Mouse (Mus musculus): ENCODE measurements at regions not wholly inside any gene's neighbourhood (a gene's known extent, or its start where the extent isn't known, plus 50 kb on each side); places are given as distances from the start of the nearest gene placed in this dataset.

DNA sequence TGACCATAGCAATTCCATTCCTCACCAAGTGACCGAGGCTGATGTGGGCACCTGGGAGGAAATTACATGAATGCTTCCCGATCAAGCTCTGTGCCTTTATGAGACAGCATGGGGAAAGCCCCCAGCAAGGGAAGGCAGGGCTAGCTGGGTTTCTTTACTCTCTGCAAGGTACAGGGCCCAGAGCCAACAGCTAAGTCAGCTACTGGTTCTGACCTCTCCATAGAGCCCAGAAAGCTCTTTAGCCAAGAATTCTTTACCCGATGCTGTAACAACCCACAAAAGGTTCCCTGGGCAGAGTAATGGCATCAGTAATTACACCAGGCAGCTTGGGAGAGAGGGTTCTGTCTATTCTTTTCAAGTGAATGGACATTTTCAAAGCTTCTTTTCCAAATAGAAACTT is 161.9 kb upstream of the Adamts16 start:
- no peak for DNase-seq (ENCODE audit: low spot score in 2 of 2)

DNA sequence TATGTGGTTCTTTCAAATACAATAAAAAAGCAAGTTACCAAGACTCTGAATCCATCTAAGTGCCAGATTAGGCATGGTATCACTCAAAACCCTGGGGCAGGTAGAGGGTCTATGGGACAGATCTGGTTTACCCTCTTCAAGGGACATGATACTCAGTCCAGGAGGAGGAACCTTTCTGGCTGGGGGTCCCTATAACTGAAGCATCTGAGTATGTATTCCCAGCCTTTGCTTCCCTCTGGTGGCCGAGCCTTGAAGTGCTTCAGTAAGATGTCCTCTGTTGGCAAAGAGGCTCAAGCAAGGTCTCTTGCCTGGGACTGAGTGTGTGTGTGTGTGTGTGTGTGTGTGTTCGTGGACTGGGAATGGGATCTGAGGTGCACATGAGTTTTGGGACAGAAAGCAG is 159.7 kb upstream of the Adamts16 start:
- peak; percentile 64 to 84 for DNase-seq (ENCODE audit: low spot score in 2 of 2)

DNA sequence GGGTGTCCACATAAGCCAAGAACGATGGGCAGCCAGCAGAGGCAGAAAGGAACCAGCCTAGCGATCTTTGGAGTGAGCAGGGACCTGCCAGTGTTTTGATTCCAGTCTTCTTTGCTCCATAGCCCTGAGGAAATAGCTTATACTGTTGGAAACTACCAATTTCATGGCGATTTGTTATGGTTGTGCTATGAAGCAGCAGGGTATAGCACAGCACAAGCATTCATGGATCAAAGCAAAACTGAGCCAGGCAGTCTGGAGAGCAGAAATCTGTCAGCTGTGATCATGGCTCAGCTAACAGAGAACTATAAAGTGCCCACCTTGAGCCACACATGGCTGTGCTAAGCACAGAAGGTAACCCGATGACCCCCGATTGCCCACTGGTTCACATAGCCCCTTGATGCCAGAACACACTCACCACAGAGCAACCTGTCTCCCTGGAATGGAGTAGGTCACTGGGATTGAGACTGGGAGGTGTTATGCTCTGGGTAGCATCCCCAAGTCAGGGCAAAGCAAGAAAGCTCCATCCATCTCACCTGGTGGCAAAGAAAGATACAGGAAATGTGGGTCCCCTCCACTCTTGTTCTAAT is 158.9 kb upstream of the Adamts16 start:
- no peak for DNase-seq (ENCODE audit: low spot score in 2 of 2)

DNA sequence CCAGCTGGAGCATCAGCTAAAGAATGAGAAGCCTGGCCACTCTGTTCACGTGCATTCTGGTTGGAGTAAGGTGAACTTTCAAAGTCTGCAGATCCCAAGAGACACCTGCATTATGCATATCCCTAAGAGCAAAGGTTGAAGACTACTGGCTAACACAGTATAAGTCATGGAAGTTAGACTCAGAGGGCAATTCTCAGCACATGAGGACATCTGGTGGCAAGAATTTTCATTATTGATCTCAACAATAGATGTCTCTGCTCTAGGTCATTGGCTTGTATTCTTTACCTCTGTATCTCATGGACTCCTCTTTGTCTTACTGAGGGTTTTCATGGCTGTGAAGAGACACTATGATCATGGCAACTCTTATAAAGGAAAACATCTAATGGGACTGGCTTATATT is 151.9 kb upstream of the Adamts16 start:
- no peak for DNase-seq (ENCODE audit: low spot score in 2 of 2)

DNA sequence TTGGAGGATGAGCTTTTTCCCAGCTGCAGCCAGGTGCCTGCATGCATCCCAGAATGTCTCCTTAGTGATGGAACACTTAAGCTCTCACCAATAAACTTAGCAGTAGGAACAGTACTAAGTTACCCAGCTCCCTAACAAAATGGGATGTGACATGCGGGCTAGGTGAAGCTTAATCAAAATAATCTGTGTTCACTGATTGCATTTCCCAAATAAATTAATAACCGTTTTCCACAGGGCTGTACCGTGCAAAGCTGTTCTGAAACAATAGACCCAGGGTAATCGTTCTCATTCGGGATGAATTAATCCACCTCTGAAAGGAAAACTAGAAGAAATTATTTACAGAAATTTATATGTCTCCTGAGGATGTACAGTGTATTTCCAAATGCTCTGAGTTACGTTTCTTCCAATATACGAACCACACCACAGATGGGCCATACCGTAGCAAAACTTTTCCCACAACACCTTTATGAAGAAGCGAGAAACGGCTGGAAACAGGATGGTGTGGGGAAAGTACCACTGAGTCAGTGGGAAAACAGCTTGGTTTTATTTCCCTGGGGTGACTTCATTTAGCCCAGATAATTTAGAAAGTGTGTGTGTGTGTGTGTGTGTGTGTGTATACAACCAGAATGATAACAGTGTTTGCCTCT is 148.5 kb upstream of the Adamts16 start:
- no peak for DNase-seq (ENCODE audit: low spot score in 2 of 2)

DNA sequence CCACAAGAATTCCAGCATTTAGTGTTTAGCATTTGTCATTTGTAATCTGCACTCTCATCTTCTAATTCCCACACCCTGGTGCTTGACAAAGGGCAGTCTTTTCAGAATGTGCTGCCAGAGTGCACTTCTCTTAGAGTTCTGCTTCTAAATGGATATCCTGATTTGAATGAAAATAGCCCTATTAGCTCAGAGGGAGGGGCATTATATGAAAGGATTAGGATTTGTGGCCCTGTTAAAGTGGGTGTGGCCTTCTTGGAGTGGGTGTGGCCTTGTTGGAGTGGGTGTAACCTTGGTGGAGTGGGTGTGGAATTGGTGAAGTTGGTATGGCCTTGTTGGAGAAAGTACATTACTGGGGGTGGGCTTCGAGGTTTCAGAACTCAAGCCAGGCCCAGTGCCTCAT is 137.7 kb upstream of the Adamts16 start:
- no peak for DNase-seq (ENCODE audit: low spot score in 2 of 2)

DNA sequence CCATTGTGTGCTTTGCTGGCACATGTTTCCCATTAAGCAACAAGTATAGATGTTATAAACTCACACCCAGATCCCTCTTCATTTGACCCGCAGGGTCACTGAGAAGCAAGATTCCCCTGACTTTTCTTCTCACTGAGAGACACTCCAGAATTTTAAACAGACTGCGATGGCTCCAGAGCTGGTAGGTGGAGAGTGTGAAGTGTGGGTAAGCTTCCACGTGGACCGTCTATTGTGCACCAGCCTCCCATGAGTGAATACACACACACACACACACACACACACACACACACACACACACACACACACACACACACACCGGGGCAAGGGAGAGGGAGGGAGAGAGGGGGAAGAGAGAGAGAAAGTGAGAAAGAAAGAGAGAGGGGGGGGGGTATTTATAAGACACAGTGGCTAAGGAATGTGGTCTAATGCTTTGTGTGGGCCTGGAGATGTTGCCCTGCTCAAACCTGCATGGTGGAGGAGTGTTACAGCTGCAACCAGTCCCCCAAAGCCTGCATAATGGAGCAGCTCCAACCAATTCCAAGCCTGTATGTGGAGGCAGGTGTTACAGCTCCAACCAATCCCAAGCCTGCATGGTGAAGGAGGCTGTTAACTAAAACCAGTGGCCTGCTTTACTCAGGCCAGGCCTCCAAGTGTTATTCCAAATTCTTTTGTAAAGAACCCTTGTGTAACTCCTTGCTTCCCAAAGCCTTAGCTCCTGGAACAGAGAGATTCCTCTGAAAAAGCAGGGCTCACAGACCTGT is 137.1 kb upstream of the Adamts16 start:
- DNase-seq (ENCODE audit: low spot score in 2 of 2) = no peak

DNA sequence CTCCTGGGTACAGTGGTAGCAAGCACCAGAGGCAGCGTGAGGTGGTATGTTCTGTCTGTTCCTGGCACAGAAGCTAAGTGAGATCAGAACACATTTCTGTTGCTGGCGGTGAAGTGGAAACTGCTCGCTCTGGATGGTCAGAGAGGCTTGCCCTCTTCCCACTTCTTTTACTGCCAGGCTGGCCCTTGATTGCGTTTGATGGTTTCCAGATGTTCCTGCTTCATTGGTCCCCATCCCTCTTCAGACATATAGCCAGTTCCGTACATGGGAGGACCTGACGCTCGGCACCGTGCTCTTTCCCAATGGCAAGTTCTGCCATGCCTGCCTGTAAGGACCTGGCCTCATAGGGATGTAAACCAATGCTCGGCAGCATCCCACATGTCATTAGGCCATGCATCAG is 128.0 kb upstream of the Adamts16 start:
- DNase-seq (ENCODE audit: low spot score in 2 of 2) = no peak

DNA sequence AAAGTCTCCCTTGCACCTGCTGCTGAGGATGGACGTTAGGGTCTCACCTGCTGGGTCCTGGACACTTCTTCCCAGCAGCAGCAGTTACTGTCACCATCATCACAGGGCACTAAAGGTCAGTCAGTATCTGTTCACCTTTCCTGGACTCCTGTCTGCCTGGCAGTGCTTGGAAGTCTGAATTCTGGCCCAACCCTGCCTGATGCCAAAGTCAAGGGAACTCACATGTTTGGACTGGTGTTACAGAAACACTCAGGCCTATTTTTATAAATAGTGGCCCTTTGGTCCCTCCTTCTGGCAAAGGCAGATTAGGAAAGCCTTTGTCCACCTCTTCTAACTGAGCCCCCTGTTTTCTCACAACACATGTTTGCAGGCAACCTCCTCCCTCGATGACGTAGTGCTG is 126.2 kb upstream of the Adamts16 start:
- DNase-seq (ENCODE audit: low spot score in 2 of 2) = no peak

DNA sequence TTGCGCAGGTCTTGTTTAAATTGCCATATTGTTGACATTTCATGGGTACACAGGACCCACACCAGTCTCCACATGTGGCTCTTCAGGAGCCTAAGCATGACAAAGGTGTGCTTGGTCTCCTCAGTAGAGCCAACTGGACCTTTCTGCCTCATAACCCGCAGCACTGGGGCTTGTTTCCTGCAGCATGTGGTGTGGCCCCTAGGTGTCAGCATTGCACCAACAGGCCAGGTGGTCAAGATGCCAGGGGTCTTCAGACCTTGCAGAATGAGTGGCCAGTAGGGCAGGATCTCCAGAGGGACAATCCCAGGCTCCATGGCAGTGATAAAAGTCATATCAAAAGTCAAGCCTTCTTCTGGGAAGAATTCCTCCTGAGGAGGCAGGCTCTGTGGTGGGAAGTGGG is 121.8 kb upstream of the Adamts16 start:
- DNase-seq (ENCODE audit: low spot score in 2 of 2) = no peak

DNA sequence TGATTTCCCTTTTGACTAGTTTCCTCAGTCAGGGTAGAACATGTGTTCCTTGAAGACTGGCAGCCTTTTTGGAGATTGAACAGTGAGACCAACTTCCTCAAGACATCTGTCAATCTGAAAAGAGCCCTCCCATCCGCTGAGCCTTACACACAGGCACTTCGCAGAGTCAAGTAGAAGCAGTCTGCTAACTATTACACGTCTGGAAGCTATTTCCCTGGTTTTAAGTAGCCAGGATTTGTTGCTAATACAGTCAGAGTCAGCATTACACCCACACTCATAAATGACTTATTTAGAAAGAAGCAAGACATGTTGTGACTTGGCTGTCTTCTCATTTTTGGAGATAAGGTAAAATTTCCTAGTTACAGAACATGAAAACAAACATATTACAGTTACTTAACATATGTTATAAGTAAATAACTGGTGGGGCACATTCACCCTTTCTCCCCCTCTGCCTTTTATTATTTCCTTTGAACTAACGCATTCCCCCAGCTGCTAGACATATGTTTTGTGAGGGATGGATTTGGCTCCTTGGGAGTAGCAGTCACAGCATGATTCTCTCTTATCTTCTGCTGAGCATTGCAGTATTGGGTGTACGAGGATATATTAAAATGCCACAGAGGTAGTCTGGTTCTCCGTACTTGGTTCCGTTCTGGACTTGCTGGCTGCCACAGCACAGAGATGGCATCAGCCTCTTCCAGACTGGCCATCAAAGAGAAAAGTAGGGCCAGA is 92.9 kb upstream of the Adamts16 start:
- no peak for DNase-seq (ENCODE audit: low spot score in 2 of 2)

DNA sequence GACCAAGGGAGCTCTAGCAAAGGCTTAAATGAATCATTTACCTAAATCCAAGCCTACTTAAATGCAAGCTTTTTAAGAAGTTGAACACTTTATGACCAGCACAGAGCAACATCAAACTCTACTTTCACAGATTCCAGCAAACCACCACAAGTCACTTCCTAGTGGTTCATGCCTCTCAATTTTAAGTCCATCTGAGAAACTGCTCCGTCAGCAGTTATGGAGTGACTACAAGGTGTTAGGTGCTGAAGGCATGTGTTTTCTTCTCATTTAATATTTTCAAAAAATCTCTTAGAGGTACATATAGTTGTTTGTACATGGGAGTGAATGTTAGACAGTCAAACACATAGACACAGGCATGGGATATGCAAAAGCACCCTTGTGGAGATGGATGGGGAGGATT is 72.2 kb upstream of the Adamts16 start:
- no peak for DNase-seq (ENCODE audit: low spot score in 2 of 2)

DNA sequence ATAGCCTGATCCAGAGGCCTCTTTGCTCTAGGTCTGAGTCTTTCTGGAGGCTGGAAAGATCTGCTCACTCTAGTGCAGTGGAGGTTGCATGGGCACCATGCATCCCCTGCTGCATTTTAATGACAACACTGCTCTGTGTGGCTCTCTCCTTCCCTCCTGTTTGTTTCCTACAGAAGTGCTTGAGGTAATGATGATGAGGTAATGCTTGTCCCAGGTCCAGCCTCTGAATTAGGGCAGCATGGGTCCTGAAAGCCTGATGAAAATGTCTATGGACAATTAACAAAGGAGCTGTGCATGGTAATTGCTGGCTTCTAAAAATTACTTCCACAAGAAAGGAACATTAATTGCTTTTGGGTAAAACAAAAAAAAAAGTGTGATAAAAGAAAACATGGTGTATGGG is 69.3 kb upstream of the Adamts16 start:
- no peak for DNase-seq (ENCODE audit: low spot score in 2 of 2)

DNA sequence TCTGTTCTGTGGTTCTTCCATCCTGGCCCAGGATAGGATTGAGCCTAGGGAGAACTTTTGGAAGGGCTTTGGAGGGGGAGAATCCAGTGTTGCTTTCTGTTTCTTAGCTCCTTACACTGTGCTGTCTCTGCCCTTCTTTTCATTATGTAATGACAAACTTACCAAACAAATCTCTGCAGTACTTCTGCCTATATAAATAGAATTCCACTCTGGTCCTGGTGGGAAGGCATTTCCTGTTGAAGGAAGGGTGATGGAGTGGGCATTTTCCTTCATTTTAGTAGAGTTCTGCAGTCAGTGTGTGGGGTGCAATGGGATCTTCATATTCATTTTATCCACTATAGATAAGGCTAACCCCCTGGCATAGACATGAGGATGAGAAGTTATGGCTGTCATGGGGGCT is 63.2 kb upstream of the Adamts16 start:
- DNase-seq (ENCODE audit: low spot score in 2 of 2) = no peak

DNA sequence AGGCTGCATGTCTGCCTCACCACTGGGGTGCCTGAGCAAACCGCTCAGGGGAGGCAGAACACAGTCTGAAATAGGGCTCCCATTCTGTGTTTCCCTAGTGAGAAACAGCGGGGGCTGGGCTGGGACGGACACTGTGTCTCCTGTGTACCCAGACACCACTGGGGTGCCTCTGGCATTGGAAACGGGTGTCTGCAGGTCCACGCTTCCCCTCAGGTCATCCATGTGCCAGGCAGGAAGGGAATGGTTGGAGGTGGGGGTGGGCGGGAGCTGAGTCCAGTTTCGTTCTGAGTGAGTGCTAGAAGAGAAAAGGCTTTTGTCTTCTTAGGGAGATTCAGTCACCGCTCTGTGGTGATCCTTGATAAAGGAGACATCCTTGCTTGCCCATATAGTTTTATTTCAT is 62.2 kb upstream of the Adamts16 start:
- DNase-seq (ENCODE audit: low spot score in 2 of 2) = no peak

DNA sequence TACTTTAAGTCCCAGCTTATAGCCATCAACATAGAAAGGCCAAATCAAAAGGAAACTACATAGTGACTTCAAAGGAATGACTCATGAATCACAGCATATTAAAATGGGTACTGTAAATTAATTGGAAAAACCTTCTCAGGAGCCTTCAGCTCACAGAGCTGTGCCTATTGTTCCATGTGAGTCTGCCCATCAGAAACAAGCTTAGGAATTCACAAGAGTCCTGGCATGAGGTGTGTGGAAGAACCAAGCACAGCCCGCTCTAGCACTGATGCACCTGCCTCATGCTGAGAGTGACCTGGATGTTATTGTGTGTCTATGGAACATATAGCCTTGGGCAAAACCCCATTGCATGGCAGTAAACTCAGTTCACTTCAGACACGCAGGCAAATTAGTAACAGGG is 61.5 kb upstream of the Adamts16 start:
- DNase-seq (ENCODE audit: low spot score in 2 of 2) = no peak

DNA sequence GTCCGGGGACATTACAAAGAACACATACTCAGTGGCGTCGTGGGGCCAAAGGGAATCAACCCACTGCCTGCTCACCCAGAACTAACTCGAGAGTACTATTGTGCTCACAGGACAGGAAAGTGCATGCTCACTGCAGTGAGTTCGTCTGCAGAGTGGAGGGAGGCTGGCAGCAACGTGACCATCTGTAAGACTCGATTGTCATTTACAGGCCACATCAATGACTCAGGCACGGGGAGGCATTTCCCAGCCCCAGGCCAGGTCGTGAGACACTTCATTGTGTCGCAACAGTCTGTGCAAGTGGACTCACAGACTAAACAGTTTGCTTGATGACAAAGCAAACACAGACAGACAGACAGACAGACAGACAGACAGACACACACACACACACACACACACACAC is 61.1 kb upstream of the Adamts16 start:
- no peak for DNase-seq (ENCODE audit: low spot score in 2 of 2)

DNA sequence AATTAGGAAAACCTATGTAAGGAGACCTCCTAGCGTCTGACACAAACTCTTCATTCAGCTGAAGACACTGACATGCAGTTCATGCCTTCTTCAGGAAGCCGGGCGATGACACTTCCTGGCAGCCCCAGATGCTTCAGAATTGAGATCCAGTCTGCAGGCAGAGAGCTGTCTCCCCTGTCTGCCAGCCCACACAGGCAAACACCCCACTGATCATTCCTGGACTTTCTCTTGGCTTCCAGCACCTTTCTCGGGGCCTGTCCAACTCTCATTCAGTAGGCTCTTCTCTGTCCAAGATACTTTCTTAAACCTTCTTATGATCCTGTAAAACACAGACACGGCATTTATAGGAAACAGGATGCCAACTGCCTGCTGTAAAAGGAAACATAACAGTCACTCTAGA is 50.0 kb upstream of the Adamts16 start:
- no peak for DNase-seq (ENCODE audit: low spot score in 2 of 2)
